Mouse (Mus musculus) cortical plate, adult 2 months (tissue): ENCODE measurements around the gene Acer1. TPM values are rescaled to one million over a fixed set of nuclear protein-coding genes. Genes with fewer than 3 reads are reported as not detected.

ENCODE experiments used
- H3K27ac ChIP-seq: fragments of 200-500 bp; 2 replicates; pipeline ENCODE4 v1.5.1; 2012; ENCODE audit warnings: low read length, control low read depth, inconsistent platforms; ENCODE audit not compliant: insufficient read depth
- H3K4me1 ChIP-seq: fragments of 200-500 bp; 2 replicates; pipeline ENCODE4 v1.6.1; 2011; ENCODE audit warnings: low read length; ENCODE audit not compliant: control insufficient read depth, insufficient read depth
- H3K4me3 ChIP-seq: fragments of 200-500 bp; 2 replicates; pipeline ENCODE4 v1.5.1; 2011; ENCODE audit warnings: mild to moderate bottlenecking, low read length, control low read depth; ENCODE audit not compliant: insufficient read depth
- CTCF ChIP-seq: fragments of 200-500 bp; IDR thresholded peaks from 2 replicates; pipeline ENCODE4 v1.5.1; 2011; ENCODE audit warnings: mild to moderate bottlenecking, control low read depth, low read length; ENCODE audit not compliant: insufficient read depth; ENCODE audit errors: extremely low read depth
- POLR2A ChIP-seq: fragments of 200-500 bp; IDR thresholded peaks from 2 replicates; pipeline ENCODE4 v1.6.1; 2011; ENCODE audit warnings: mild to moderate bottlenecking, low read length, control low read depth; ENCODE audit not compliant: insufficient read depth; ENCODE audit errors: extremely low read depth
- polyA plus RNA-seq: library from polyadenylated mRNA; depleted of rRNA; stranded (reverse); fragments of >200 nt; gene quantifications from 2 replicates; pipeline ENCODE4 v1.2.3, GENCODE M21; 2012

Acer1 gene
- polyA plus RNA-seq, 1 experiment: not detected

- Histone ChIP-seq H3K4me1 (no peaks in the 10 kb centered on the region), H3K4me3 (no peak overlapping the region), H3K27ac (no peak overlapping the region)
- TF ChIP-seq CTCF: no peak
- no peak for TF ChIP-seq POLR2A
These were observed 27.1 kb downstream of the Acer1 start for GRCm38 (mm10) chr17:56954871-56955270.

GRCm38 (mm10) chr17:56952639-56953038 lies 29.3 kb downstream of the Acer1 start:
- H3K4me3 ChIP-seq: no peak overlapping the region
- no peak overlapping the region for H3K27ac ChIP-seq
- H3K4me1 ChIP-seq: no peaks in the 10 kb centered on the region
- TF ChIP-seq CTCF: no peak

GRCm38 (mm10) chr17:56950915-56951314 lies 31.0 kb downstream of the Acer1 start:
- Histone ChIP-seq H3K27ac (no peak overlapping the region), H3K4me1 (no peaks in the 10 kb centered on the region), H3K4me3 (no peak overlapping the region)
- TF ChIP-seq CTCF (peak; percentile 77), POLR2A (no peak)

- no peak overlapping the region for H3K27ac ChIP-seq
- TF ChIP-seq POLR2A (no peak), CTCF (no peak)
- no peak overlapping the region for H3K4me3 ChIP-seq
- H3K4me1 ChIP-seq: peaks cover under 1% of the 10 kb centered on the region; the same call in 1 of the 2 replicates
These were observed 43.2 kb downstream of the Acer1 start for GRCm38 (mm10) chr17:56938751-56939150.

GRCm38 (mm10) chr17:56936731-56937130 lies 45.2 kb downstream of the Acer1 start:
- H3K4me3 ChIP-seq: no peak overlapping the region
- H3K27ac ChIP-seq: no peak overlapping the region
- peaks cover 4% of the 10 kb centered on the region; the same call in 1 of the 2 replicates for H3K4me1 ChIP-seq
- no peak for TF ChIP-seq POLR2A
- no peak for TF ChIP-seq CTCF

GRCm38 (mm10) chr17:56935363-56936131 lies 46.4 kb downstream of the Acer1 start, which contains the start of gene Mllt1:
Gene Mllt1, minus strand, starts transcription at chr17:56935415.
- no peak within 1 kb of the TSS for H3K27ac ChIP-seq
- peak; percentile 43; the same call in 1 of the 2 replicates for TF ChIP-seq CTCF
- TF ChIP-seq POLR2A: no peak

GRCm38 (mm10) chr17:56934545-56935330 lies 47.2 kb downstream of the Acer1 start:
- Histone ChIP-seq H3K4me1 (peaks cover 4% of the 10 kb centered on the region; the same call in 1 of the 2 replicates), H3K27ac (no peak overlapping the region), H3K4me3 (peak overlapping the region; percentile 47)
- no peak for TF ChIP-seq POLR2A
- TF ChIP-seq CTCF: no peak

More at GRCm38 (mm10) chr17:56935363-56936131, 46.4 kb downstream of the Acer1 start, which contains the start of gene Mllt1:
- Histone ChIP-seq H3K4me3 (peak within 1 kb of the TSS; percentile 47), H3K4me1 (peaks cover 4% of the 10 kb centered on the region; the same call in 1 of the 2 replicates)

GRCm38 (mm10) chr17:56933395-56933794 lies 48.5 kb downstream of the Acer1 start:
- Histone ChIP-seq H3K27ac (no peak overlapping the region), H3K4me3 (no peak overlapping the region), H3K4me1 (peaks cover 4% of the 10 kb centered on the region; the same call in 1 of the 2 replicates)
- TF ChIP-seq POLR2A: no peak
- TF ChIP-seq CTCF: no peak

GRCm38 (mm10) chr17:56930026-56930425 lies 51.9 kb downstream of the Acer1 start:
- no peak for TF ChIP-seq POLR2A
- no peak for TF ChIP-seq CTCF
- no peak overlapping the region for H3K4me3 ChIP-seq
- H3K4me1 ChIP-seq: peaks cover 4% of the 10 kb centered on the region
- H3K27ac ChIP-seq: no peak overlapping the region

GRCm38 (mm10) chr17:56929530-56929929 lies 52.4 kb downstream of the Acer1 start:
- Histone ChIP-seq H3K4me1 (peaks cover 4% of the 10 kb centered on the region), H3K4me3 (no peak overlapping the region)

More at GRCm38 (mm10) chr17:56929530-56929929, 52.4 kb downstream of the Acer1 start:
- TF ChIP-seq CTCF: no peak
- no peak for TF ChIP-seq POLR2A
- no peak overlapping the region for H3K27ac ChIP-seq
